Mouse (Mus musculus): ENCODE results near the gene Ankfy1.
"Not testable (repeated sequence)": the region's sequence is repeated elsewhere in the genome, so short reads cannot be mapped to it uniquely, and the experiment has no call there.

Ankfy1 gene

DNA sequence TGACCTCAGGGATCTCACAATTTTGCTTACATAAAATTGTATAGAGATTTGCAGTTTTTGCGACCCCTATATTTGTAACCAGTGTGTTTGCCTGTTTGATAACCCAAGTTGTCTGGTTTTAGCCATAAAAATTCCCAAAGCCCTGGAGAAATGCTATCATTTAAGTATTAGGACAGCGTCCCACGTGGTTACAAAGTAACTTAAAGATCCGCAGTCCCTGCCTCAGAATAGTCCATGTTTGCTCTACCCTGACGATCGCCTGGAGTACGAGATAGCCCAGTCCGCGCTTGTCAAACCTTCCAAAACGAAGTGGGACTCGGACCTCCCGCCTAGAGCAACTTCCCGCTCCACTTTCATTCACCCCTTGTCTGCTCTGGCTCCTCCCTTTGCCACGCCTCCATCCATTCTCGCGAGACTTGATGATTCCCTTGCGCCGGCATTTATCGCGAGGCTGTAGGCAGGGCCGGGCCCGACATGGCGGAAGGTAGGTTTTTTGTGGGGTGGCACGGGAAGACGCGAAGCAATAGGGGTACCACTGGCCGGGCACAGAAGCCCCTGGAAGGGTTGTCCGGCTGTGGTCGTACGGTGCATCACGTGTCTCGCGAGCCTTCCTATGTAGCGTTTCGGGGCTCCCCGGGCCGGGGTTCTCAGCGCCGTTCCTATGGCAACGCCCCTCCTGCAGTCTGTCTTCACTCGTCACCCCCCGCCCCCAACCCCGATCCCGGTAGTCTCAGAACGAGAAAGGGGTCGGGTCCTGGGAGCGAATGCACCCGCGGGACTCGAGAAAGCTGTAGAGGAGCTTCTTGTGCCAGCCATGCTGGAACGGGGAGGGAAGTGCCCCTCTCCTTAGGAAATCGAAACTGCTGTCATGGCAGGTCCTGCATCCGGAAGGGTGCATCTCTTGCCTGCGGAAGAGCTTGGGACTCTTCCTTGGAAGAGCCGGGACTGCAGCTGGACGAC lies at the start of gene Ankfy1:
Gene Ankfy1 (plus strand): TSS at position 456 of the 960 bp plus-strand sequence.
- peak; percentile 97 for ATAC-seq (ENCODE audit: low TSS enrichment)

DNA sequence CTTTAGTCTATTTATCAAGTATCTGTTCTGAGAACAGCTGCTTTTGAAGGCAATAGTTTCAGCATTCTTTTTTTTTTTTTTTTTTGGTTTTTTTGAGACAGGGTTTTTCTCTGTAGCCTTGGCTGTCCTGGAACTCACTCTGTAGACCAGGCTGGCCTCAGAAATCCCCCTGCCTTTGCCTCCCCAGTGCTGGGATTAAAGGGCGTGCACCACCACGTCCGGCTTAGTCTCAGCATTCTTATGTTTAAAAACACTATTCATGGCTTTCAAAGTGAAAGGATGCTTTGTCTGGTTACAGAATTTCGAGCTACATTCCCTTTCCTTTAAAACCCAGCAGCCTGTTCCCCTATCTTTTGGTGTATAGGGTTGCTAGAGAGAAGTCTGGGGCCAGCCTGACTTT lies 47.1 kb upstream of the Ankfy1 start:
- no peak for ATAC-seq (ENCODE audit: low TSS enrichment)

DNA sequence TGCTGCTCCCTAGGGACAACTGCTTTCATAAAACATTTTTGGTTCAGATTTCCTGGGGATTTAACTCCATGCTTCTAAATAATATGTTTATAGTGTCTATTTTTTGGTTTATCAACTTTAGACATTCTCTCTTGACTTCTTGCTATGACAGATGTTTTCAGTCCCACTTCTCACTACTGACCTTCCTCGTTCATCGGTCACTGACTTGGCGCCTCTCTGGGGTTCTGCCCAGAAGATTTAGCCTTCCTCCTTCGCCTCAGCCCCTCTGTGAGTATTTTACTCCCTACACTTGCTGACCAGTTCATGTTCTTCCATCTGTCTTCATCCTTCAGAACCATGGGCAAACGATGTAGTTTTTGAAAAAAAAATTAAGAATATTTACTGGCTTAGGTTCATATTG lies 44.4 kb upstream of the Ankfy1 start:
- no peak for ATAC-seq (ENCODE audit: low TSS enrichment)

DNA sequence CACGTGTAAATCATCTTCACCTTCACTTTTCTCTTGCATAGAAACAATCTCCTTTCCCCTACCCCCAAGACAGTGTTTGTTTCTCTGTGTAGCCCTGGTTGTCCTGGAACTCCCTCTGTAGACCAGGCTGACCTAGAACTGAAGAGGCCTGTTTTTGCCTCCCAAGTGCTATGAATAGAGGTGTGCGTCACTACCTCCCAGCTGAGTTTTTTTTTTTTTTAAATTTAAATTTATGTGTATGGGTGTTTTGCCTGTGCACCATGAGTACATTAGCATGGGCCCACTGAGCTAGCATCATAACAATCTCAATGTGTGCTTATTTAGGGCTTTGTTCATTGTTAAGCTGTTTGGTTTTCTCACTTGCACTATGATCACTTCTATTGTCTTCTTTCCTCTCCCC lies 39.5 kb upstream of the Ankfy1 start:
- peak; percentile 55; the same call in 1 of the 2 replicates for ATAC-seq (ENCODE audit: low TSS enrichment)

DNA sequence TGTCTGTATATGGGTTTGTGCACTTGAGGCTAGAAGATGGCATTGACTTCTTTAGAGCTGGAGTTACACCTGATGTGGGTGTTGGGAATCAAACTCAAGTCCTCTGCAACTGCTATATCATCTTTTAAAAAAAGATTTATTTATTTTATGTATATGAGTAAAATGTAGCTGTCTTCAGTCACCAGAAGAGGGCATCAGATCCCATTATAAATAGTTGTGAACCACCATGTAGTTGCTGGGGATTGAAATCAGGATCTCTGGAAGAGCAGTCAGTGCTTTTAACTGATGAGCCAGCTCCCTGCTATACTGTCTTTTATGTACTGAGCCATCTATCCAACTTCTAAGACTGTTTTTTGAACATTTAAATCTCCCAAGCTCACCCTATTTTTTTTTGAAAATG lies 29.9 kb upstream of the Ankfy1 start:
- ATAC-seq (ENCODE audit: low TSS enrichment), result no peak

DNA sequence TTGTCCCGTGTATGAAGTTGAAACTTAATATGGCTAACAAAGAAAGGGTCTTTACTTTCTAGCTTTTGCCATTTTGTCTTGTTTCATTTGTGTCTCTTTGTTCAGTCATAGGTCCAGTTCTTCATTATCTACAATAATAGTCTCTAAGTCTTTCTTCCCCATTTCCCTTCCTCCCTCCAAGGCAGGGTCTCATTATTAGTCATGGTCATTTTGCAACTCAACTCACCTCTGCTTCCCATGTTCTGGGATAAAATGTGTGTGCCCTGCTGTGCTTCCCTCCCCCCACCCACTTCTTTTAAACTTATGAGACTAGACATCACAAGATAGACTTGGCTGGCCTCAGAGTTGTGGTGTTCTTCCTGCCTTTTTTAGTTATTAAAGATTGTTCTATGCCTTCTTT lies 29.4 kb upstream of the Ankfy1 start:
- ATAC-seq (ENCODE audit: low TSS enrichment), result no peak

DNA sequence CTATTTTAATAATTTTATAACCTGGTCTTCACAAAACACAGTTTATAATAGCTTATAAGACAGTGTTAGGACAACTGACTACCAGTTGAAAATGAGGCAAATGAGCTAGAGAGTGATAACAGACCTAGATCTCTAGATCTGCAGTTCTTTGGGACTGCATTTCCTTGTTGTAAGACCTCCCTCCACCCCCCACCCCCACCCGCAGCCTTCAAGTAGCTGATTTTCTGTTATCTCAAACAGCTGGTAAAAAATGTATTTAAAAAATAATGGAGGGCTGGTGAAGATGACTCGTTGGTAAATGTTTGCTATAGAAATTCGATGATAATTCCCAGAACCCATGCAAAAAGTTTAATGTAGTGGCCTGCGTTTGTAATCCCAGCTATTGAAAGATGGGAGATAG lies 25.2 kb upstream of the Ankfy1 start:
- ATAC-seq (ENCODE audit: low TSS enrichment), result no peak

DNA sequence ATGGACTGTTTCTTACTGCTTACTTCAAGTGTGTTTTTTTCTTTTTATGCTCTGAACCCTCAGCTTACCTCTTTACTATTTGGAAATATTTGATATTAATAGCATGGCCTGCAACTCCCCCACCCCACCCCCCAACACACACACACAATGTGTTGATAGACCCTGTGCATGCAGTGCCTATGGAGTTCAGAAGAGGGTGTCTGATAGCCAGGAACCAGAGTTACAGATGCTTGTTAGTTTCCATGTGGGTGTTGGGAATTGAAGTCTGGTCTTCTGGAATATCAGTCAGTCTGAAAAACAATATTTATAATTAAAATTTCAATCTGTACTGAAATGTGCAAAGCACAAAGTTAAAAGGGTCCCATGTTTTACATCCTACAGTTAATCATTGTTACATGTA lies 19.2 kb upstream of the Ankfy1 start:
- no peak for ATAC-seq (ENCODE audit: low TSS enrichment)

DNA sequence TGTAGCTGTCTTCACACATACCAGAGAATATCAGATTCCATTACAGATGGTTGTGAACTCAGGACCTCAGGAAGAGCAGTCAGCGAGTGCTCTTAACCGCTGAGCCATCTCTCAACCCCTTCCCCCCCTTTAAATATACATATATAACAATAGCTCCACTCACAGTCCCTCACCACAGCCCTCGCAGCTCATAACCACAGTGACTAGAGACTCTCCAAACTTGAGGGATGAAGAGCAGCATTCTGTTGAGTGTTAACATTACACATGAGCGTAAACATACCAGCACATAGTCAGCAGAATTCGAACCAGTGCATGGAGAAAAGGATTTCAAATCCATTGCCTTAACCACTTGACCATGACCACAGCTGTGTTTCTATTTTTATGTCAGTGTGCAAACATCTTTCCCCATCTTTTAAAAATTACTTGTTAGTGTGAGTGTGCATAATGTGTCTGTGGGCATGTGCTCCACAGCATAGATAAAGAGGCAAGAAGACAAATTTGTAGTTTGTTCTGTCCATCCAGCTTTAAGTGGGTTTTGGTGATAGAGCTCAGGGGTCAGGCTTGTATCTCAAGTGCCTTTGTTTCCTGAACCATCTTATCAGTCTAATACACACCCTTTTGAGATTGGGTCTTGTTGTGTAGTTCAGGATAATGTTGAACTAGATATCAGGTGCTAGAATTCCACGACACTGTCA lies 18.4 kb upstream of the Ankfy1 start:
- no peak for ATAC-seq (ENCODE audit: low TSS enrichment)

DNA sequence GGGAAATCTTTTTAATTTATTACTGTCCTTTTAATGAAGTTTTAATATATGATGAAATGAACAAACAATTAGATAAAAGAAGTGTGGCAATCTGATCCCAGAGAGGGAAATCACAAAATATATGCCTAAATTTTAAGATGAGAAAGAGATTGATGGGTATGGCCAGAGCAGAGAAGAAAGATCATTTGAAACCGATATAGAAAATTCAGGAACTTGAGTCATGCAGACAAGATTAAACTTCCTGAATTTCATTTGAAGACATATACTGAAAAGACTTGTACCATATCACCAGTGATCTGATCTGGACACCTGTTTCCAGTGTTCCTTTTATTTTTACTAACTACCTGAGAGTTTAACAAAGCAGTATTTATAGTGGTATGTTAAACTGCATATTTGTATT lies 17.4 kb upstream of the Ankfy1 start:
- no peak for ATAC-seq (ENCODE audit: low TSS enrichment)

DNA sequence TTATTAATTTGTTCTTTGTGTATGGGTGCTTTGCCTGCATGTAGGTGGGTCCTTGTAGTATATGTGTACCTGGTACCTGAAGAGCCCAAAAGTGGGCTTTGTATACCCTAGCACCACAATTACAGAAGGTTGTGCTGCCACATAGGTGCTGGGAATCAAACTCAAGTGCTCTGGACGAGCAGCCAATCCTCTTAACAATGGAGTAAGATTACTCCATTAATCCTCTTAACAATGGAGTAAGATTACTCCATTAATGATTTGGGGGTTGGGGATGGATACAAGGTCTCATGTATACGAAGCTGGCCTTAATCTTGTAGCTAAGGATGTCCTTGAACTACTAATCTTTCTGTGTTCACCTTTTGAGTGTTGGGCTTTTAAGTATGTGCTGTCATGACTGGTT lies 14.5 kb upstream of the Ankfy1 start:
- ATAC-seq (ENCODE audit: low TSS enrichment), result no peak

DNA sequence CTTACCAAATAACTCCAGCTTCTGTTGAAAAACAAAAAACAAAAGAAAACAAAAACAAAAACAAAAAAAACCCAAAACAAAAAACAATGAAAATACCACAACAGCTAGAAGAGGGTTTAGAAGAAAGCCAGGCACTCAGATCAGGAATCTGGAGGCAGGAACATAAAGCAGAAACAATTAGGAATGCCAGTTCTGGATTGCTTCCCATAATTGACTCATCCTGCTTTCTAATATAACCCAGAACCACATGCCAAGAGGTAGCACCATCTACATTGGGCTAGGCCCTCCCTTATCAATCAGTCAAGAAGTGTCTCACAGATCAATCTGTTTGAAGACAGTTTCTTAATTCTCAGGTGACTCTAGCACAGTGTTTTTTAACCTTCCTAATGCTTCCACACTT lies 9.1 kb upstream of the Ankfy1 start:
- no peak for ATAC-seq (ENCODE audit: low TSS enrichment)

DNA sequence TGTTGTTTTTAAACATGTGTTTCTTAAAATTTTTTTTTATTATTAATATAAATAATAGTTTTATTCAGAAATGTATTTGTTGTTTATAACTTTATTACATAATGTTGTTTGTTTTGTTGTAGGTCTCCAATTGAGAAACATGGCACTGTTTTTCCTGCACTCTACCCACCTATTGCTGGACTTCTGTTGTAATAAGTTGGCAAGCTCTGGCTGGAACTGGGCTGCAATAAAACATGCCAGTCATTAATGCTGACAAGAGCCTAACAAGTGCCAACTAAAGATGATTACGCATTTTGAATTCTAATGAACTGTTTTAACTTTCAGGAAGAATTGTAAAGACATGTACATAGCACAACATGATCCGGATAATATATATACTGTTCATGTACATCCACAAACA lies 6.4 kb upstream of the Ankfy1 start:
- no peak for ATAC-seq (ENCODE audit: low TSS enrichment)

DNA sequence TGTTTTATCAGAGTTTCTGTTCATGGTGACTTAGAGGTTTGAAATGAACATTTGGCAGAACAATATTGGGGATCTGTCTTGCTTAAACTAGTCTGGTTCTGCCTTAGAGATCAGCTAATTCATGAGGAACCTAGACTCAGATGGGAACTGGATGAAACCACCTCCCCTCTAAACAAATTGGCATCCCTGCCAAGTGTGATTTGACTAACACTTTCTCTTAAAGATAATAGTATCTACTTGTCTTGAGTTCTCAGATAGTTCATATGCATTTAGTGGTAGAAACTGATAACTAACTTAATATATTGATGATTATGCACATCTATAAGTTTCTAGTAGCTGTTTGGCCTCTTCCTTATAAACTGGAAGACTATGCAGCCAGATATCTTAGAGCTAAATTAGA lies 3.1 kb upstream of the Ankfy1 start:
- no peak for ATAC-seq (ENCODE audit: low TSS enrichment)

DNA sequence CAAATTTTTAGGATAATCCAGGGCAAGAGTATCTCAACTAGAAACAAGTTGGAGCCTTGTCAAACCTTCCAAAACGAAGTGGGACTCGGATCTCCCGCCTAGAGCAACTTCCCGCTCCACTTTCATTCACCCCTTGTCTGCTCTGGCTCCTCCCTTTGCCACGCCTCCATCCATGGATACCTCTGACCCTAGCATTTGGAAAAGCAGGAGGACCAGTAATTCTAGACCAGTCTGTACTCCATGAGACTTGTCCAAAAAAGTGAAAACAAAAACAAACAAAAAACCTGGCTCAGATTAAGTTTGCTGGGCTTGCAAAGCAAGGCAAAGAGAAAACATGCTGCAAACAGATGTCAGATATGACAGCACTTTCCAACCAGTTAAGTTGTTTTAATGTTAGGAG lies 1.6 kb upstream of the Ankfy1 start:
- no peak for ATAC-seq (ENCODE audit: low TSS enrichment)

DNA sequence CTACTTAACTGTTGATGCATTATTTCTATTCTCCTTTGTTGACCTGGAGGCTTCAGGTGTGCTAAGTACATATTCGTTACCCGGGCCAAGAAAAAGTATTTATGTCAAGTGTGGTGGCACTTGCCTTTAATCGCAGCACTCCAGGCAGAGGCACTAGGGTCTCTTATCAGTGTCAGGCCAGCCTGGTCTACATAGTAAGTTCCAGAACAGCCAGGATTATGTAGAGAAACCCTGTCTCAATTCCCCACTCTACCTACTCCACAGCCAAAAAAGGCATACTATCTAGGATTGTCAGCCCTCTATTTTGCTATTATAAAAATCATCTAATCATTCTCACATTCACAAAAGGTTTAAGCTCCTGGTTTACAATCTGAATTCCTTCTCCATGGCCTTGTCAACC lies 691 bp upstream of the Ankfy1 start:
- no peak for ATAC-seq (ENCODE audit: low TSS enrichment)

DNA sequence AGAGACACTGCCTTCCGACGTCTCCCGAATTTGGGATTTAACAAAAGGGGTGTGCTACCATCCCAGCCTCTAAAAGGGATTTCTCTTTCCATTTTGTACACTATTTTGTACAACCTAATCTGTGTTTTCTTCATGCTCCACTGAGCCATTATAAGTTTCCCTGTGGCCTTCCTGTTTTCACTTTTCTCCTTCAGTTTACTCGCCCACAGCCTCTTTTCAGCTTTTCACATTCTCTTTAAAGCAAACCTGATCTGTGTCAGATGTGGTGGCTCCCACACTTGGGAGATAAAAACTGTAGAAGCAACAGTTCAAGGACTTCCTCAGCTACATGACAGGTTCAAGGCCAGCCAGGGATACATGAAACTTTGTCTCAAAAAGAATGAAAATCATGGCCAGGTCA lies 2.5 kb downstream of the Ankfy1 start:
- no peak for ATAC-seq (ENCODE audit: low TSS enrichment)

DNA sequence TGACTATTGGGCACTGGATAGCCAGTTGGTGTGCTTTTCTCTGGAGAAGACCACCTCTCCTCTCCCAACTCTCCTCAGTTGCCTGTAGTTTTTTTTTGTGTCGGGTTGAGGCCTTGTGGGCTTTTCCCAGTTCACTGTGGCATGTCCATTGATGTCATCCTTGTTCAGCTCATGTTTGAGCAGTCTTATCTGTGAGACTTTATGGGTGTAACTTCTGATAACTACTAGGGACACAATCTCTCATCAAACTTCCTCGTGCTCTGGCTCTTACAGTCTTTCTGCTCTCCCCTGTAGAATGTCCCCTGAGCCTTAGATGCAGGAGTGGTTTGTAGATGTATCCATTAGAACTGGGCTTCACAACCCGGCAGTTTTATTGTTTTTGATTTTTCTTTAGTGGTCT lies 5.2 kb downstream of the Ankfy1 start:
- ATAC-seq (ENCODE audit: low TSS enrichment), result no peak

DNA sequence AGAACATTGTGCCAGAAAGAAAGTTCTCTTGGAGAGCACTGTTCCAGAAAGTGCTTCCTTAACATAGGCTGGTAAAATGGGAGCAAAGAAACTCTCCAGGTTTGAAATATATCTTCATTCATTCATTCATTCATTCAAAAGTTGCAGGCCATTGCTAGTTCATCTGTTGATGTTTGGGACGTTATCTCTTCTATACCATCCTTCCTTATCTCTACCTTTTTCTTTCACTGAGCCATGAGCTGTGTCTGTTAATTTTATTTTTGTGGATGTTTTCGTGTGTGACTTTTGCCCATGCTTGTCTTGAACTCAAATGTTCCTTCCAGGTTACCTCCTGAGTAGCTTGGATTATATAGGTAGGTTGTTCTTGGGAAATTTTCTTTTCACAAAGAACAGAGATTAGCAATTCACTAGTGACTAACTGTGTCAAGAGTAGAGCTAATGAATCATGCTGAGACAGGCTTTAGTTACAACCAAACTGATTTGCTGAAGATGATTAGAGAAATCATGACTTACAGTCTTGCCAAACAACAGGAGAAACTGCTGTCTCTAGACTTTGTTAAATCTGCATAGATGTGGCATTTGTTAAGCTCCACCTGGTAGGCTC lies 6.7 kb downstream of the Ankfy1 start:
- ATAC-seq (ENCODE audit: low TSS enrichment), result no peak

DNA sequence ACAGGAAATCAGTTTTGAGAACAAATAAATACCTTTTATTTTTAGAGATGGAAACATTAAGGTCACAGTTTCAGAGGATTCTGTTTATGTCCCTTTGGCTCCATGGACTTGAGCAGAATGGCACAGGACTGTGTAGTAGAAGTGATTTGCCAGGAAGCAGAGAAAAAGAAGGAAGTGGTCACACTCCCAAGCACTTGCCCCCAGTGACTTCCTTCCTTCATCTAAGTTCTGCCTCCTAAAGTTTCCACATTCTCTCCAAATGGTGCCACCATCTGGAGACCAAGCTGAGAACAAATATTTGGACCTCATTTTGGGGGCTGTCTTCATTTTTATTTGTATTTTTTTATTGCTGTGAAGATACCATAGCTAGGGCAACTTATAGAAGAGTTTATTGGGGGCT lies 7.5 kb downstream of the Ankfy1 start:
- ATAC-seq (ENCODE audit: low TSS enrichment), result no peak

DNA sequence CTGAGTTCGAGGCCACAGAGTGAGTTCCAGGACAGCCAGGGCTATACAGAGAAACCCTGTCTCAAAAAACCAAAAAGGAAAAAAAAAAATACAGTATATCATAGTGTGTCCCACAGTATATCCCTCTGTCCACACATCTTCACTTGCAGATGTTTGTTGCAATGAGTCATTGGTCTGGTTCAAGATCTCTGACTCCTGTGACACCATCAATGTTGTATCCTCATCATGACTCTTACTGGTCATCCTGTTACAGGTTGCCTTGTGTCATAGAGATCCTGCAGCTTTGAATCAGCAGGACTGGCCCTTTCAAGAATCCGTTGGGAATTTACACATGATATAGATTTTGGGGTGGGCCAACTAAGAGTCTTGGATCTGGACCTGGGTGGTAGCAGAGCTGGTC lies 15.3 kb downstream of the Ankfy1 start:
- ATAC-seq (ENCODE audit: low TSS enrichment), result not testable (repeated sequence)

DNA sequence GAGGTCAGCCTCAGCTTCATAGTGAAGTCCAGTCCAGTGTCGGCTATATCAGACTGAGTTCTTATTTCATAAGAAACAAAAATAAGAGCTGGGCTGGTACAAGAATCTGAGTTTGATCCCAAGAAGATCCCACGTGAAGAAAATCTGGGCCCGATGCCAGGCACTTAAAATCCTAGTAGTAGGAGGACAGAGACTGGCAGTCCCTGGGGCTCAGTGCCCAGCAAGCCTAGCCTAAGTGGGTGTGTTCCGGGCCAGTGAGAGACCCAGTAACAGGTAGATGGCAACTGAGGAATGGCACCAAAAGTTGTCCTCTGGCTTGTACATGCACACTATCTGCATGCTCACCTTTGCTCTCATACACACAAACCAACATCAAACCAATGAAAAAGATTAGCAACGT lies 22.9 kb downstream of the Ankfy1 start:
- peak; percentile 70; the same call in 1 of the 2 replicates for ATAC-seq (ENCODE audit: low TSS enrichment)

DNA sequence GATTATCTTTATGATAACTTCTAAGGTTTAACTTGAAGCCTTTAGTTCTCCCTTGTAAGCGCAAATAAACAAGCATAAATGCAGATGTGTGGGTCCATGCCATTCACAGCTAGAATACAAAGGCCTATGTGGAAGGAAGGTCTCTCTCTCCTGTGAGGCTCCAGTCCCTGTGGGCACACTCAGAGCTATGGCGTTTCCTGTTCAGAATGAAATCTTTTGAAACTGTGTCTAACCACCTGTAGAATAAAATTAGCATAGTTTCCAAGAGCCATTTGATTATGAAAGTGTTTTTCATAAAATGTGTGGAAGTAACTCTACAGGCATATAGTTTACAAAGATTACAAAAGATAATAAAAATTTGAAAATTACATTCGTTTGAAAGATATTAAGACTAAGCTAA lies 28.4 kb downstream of the Ankfy1 start:
- ATAC-seq (ENCODE audit: low TSS enrichment), result no peak

All from frontal cortex, adult (tissue).